Mouse (Mus musculus): ENCODE measurements around the gene Phf21a. TPM values are rescaled to one million over a fixed set of nuclear protein-coding genes. Genes with fewer than 3 reads are reported as not detected.

Phf21a gene
- total and polyA plus RNA-seq, 3 experiments = 26.4 to 30.2 (median 27.6) TPM

GRCm38 (mm10) chr2:92247711-92248110 lies 154.8 kb downstream of the Phf21a start:
- 100% methylated on average over 2 of the region's 2 CpGs for WGBS
- Histone ChIP-seq H3K4me3 (no peak overlapping the region), H3K36me3 (ENCODE audit: control insufficient read depth, insufficient read depth, low read length) (no peaks in the 10 kb centered on the region), H3K4me1 (ENCODE audit: control insufficient read depth, insufficient read depth, low read length) (no peaks in the 10 kb centered on the region), H3K79me2 (replicated peaks; ENCODE audit: control insufficient read depth, insufficient read depth, low read length) (no peaks in the 10 kb centered on the region), H3K9ac (ENCODE audit: low read depth, low read length) (no peak overlapping the region), H3K27me3 (ENCODE audit: control insufficient read depth, insufficient read depth, low read length) (no peaks in the 10 kb centered on the region), H3K27ac (no peak overlapping the region)
- intact Hi-C loops (cut with DNase I) = no loop called here
- DNase-seq = no peak
- TF ChIP-seq EP300 (IDR thresholded peaks at IDR 0.05; ENCODE audit: insufficient read depth, low read depth, low read length) (no peak), CTCF (IDR thresholded peaks at IDR 0.05) (no peak), POLR2A (IDR thresholded peaks at IDR 0.05; ENCODE audit: insufficient read depth, low read depth, low read length) (no peak)

- Histone ChIP-seq H3K27ac (no peak overlapping the region), H3K9ac (ENCODE audit: low read depth, low read length) (no peak overlapping the region), H3K27me3 (ENCODE audit: control insufficient read depth, insufficient read depth, low read length) (no peaks in the 10 kb centered on the region), H3K79me2 (replicated peaks; ENCODE audit: control insufficient read depth, insufficient read depth, low read length) (no peaks in the 10 kb centered on the region), H3K36me3 (ENCODE audit: control insufficient read depth, insufficient read depth, low read length) (no peaks in the 10 kb centered on the region), H3K4me3 (no peak overlapping the region), H3K4me1 (ENCODE audit: control insufficient read depth, insufficient read depth, low read length) (peaks cover 2% of the 10 kb centered on the region; the same call in 1 of the 2 replicates)
- 90% methylated on average over 2 of the region's 2 CpGs for WGBS
- no peak for DNase-seq
- TF ChIP-seq CTCF (IDR thresholded peaks at IDR 0.05) (no peak), EP300 (IDR thresholded peaks at IDR 0.05; ENCODE audit: insufficient read depth, low read depth, low read length) (no peak), POLR2A (IDR thresholded peaks at IDR 0.05; ENCODE audit: insufficient read depth, low read depth, low read length) (no peak)
- intact Hi-C loops (cut with DNase I) = no loop called here
Observed at GRCm38 (mm10) chr2:92250472-92250871, 157.6 kb downstream of the Phf21a start.

GRCm38 (mm10) chr2:92253777-92254176 lies 160.9 kb downstream of the Phf21a start:
- intact Hi-C loops (cut with DNase I) = no loop called here
- peaks cover 3% of the 10 kb centered on the region for H3K4me1 ChIP-seq (ENCODE audit: control insufficient read depth, insufficient read depth, low read length)
- DNase-seq = no peak
- peaks cover 3% of the 10 kb centered on the region; the same call in 1 of the 2 replicates for H3K36me3 ChIP-seq (ENCODE audit: control insufficient read depth, insufficient read depth, low read length)
- TF ChIP-seq CTCF (IDR thresholded peaks at IDR 0.05) (no peak), POLR2A (IDR thresholded peaks at IDR 0.05; ENCODE audit: insufficient read depth, low read depth, low read length) (no peak), EP300 (IDR thresholded peaks at IDR 0.05; ENCODE audit: insufficient read depth, low read depth, low read length) (no peak)
- no peaks in the 10 kb centered on the region for H3K27me3 ChIP-seq (ENCODE audit: control insufficient read depth, insufficient read depth, low read length)
- H3K9ac ChIP-seq (ENCODE audit: low read depth, low read length) = no peak overlapping the region
- 59% methylated on average over 5 of the region's 5 CpGs for WGBS
- no peak overlapping the region for H3K4me3 ChIP-seq
- H3K79me2 ChIP-seq (replicated peaks; ENCODE audit: control insufficient read depth, insufficient read depth, low read length) = no peaks in the 10 kb centered on the region
- H3K27ac ChIP-seq = no peak overlapping the region

DNA sequence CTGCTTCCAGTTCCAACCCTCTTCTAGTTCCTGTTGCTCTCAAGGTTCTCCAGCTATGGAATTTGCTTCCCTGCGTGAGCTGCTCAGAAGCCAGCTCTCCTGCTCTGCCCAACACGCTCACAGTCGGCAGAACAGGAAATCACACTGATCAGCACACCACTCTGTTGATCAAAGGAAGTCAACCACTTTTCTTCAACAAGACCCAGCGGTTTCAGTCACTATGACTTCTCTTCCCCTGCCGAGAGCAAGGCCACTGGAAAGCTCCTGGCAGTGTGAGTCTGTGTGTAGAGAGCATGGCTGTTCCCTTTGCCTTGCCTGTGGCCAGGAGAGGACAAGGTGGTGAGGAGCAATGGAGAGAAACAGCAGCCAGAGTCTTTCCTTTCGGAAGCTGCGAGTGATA lies 163.2 kb downstream of the Phf21a start:
- Histone ChIP-seq H3K9ac (ENCODE audit: low read depth, low read length) (no peak overlapping the region), H3K79me2 (replicated peaks; ENCODE audit: control insufficient read depth, insufficient read depth, low read length) (0 out of 2 replicates have a peak, but pooled peaks cover 1% of the 10 kb centered on the region), H3K27ac (no peak overlapping the region), H3K4me1 (ENCODE audit: control insufficient read depth, insufficient read depth, low read length) (peaks cover 5% of the 10 kb centered on the region), H3K36me3 (ENCODE audit: control insufficient read depth, insufficient read depth, low read length) (peaks cover 5% of the 10 kb centered on the region; the same call in 1 of the 2 replicates), H3K4me3 (no peak overlapping the region), H3K27me3 (ENCODE audit: control insufficient read depth, insufficient read depth, low read length) (no peaks in the 10 kb centered on the region)
- WGBS = 65% methylated on average over 7 of the region's 7 CpGs
- intact Hi-C loops (cut with DNase I) = no loop called here
- DNase-seq = no peak
- TF ChIP-seq POLR2A (IDR thresholded peaks at IDR 0.05; ENCODE audit: insufficient read depth, low read depth, low read length) = no peak
- TF ChIP-seq CTCF (IDR thresholded peaks at IDR 0.05) = no peak
- TF ChIP-seq EP300 (IDR thresholded peaks at IDR 0.05; ENCODE audit: insufficient read depth, low read depth, low read length) = no peak

DNA sequence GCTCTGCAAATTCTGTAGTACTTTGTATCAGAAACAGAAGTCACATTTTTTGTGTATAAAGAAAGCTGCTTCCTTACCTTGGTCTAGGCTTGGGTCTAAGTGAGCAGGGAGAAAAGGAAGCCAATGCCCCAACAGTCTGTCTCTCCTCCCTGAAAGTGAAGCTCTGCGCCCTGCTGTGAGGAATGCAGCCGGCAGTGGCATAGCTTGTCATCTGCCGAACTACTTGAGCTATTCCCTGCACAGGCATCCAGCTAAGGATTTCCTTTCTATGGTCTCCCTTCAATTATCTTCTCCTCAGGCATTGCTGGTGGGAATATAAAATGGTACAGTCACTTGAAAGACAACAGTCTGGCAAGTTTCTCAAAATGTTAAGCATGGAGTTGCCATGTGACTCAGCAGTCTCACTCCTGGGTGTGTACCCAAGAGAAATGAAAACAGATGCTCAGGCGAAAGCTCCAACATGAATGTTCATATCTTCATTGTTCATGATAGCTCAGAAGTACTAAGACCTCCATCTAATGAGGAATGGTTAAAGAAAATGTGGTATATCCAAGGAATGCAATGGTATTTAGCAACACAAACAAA lies 164.5 kb downstream of the Phf21a start:
- H3K27ac ChIP-seq = no peak overlapping the region
- H3K9ac ChIP-seq (ENCODE audit: low read depth, low read length) = no peak overlapping the region
- H3K4me1 ChIP-seq (ENCODE audit: control insufficient read depth, insufficient read depth, low read length) = peaks cover 5% of the 10 kb centered on the region
- H3K79me2 ChIP-seq (replicated peaks; ENCODE audit: control insufficient read depth, insufficient read depth, low read length) = 0 out of 2 replicates have a peak, but pooled peaks cover 1% of the 10 kb centered on the region
- H3K36me3 ChIP-seq (ENCODE audit: control insufficient read depth, insufficient read depth, low read length) = peaks cover 5% of the 10 kb centered on the region; the same call in 1 of the 2 replicates
- intact Hi-C loops (cut with DNase I) = no loop called here
- H3K4me3 ChIP-seq = no peak overlapping the region
- DNase-seq = no peak
- no peaks in the 10 kb centered on the region for H3K27me3 ChIP-seq (ENCODE audit: control insufficient read depth, insufficient read depth, low read length)
- TF ChIP-seq POLR2A (IDR thresholded peaks at IDR 0.05; ENCODE audit: insufficient read depth, low read depth, low read length) (no peak), CTCF (IDR thresholded peaks at IDR 0.05) (no peak), EP300 (IDR thresholded peaks at IDR 0.05; ENCODE audit: insufficient read depth, low read depth, low read length) (no peak)
- 62% methylated on average over 4 of the region's 4 CpGs for WGBS

GRCm38 (mm10) chr2:92259924-92260323 lies 167.0 kb downstream of the Phf21a start:
- intact Hi-C loops (cut with DNase I) = no loop called here
- Histone ChIP-seq H3K27me3 (ENCODE audit: control insufficient read depth, insufficient read depth, low read length) (no peaks in the 10 kb centered on the region), H3K9ac (ENCODE audit: low read depth, low read length) (no peak overlapping the region), H3K27ac (no peak overlapping the region), H3K36me3 (ENCODE audit: control insufficient read depth, insufficient read depth, low read length) (peaks cover 5% of the 10 kb centered on the region; the same call in 1 of the 2 replicates), H3K4me3 (no peak overlapping the region), H3K4me1 (ENCODE audit: control insufficient read depth, insufficient read depth, low read length) (peaks cover 3% of the 10 kb centered on the region), H3K79me2 (replicated peaks; ENCODE audit: control insufficient read depth, insufficient read depth, low read length) (peaks cover 1% of the 10 kb centered on the region; the same call in 1 of the 2 replicates)
- no peak for TF ChIP-seq EP300 (IDR thresholded peaks at IDR 0.05; ENCODE audit: insufficient read depth, low read depth, low read length)
- TF ChIP-seq CTCF (IDR thresholded peaks at IDR 0.05) = no peak
- TF ChIP-seq POLR2A (IDR thresholded peaks at IDR 0.05; ENCODE audit: insufficient read depth, low read depth, low read length) = no peak
- DNase-seq = no peak
- whole genome bisulfite sequencing = 47% methylated on average over 2 of the region's 2 CpGs
